Mouse (Mus musculus) gastrocnemius, adult 2 months (tissue): ENCODE data around the gene Etd. TPM values are rescaled to one million over a fixed set of nuclear protein-coding genes. Genes with fewer than 3 reads are reported as not detected.
"Not testable (repeated sequence)": the region's sequence is repeated elsewhere in the genome, so short reads cannot be mapped to it uniquely, and the experiment has no call there.

Experiments
- DNase-seq: peaks from one replicate; pipeline ENCODE4 v3.0.0; 2022
- H3K27ac ChIP-seq: fragments of 200-600 bp; 2 replicates; pipeline ENCODE4 v1.8.1; 2022; ENCODE audit warnings: mild to moderate bottlenecking
- H3K4me3 ChIP-seq: fragments of 200-600 bp; 2 replicates; pipeline ENCODE4 v1.8.1; 2022; ENCODE audit warnings: mild to moderate bottlenecking, moderate library complexity
- CTCF ChIP-seq: fragments of 200-600 bp; IDR thresholded peaks from 2 replicates; pipeline ENCODE4 v1.8.1; 2022; ENCODE audit warnings: antibody characterized with exemption, mild to moderate bottlenecking, moderate library complexity
- intact Hi-C: fragments of 180-260 bp; cut with DNase I; formaldehyde crosslinking; loops from one replicate; pipeline ENCODE4 v1.15.1; 2025
- long read RNA-seq, 2 experiments: library from polyadenylated mRNA; stranded (forward); transcript quantifications; one replicate each; pipeline ENCODE4 v2.0.0; 2021
- total RNA-seq, 2 experiments: library from RNA; stranded (reverse); gene quantifications; 2 replicates each; pipeline ENCODE4 v1.2.3; 2021

Gene Etd
- not detected for total RNA-seq
- long read RNA-seq, experiment 1, result 0 reads
- long read RNA-seq, experiment 2, result 0 reads

DNA sequence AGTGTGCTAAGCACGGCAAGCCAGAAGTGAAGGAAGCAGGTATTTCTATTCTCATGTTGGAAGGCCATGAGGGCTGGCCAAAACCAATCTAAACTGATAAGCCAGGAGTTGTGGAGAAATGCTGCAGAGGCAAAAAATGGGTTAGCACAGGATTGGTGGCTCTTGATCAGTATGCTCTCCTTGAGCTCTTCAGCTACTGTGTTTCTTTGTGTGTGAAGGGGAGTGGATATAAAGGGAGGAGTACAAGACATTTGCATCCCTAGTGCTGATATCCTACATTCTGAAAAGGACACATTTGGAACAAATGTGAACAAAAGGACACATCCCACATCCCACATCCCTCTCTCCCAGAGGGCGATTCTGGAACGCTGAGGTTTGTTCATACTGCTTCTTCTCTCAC lies at the start of gene Etd:
Etd (plus strand) TSS at position 301 of the 400 bp plus-strand sequence.
- Histone ChIP-seq H3K27ac (no peak within 1 kb of the TSS), H3K4me3 (no peak within 1 kb of the TSS)
- no peak for TF ChIP-seq CTCF
- DNase-seq, result no peak
- intact Hi-C loops, result no loop called here

DNA sequence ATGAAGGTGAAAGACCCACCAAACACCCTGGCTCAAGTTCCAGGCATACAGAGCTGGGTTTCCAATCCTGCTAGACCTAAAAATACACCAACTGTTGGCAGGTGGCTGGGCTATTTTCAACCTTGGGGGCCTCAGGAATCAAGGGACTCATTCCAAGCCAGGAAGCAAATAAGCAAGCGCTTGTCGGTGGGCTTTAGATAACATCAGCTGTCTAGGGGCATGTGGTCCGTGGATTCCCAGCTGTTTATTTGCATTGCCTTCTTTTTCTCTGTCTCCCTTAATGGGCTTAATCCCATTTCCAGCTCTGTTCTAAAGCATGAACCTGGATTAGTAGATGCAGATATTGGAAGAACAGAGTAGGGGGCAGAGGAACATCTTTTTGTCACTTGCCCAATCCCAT lies 48.4 kb upstream of the Etd start:
- intact Hi-C loops, result no loop called here
- H3K27ac ChIP-seq, result peak overlapping the region; percentile 81

DNA sequence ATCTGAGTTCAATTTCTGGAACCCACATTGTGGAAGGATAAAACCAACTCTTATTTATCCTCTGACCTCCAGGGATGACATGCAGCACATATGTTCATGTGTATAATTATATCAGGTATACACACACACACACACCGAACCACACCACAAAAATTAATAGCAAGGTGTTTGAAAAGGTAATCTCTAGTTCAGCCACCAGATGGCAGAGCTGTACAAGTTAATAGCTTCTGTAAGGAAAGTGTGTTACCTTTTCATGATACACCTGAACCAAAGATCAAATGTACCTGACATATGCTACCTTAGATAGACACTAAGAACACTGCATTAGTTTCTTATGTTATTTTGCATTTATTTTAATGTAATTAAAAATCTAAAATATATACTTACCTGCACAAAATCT lies 1.8 kb upstream of the Etd start:
- DNase-seq, result no peak
- intact Hi-C loops, result no loop called here

More for the DNA sequence above, 48.4 kb upstream of the Etd start:
- TF ChIP-seq CTCF, result no peak
- peak; percentile 48 for DNase-seq
- no peak overlapping the region for H3K4me3 ChIP-seq

DNA sequence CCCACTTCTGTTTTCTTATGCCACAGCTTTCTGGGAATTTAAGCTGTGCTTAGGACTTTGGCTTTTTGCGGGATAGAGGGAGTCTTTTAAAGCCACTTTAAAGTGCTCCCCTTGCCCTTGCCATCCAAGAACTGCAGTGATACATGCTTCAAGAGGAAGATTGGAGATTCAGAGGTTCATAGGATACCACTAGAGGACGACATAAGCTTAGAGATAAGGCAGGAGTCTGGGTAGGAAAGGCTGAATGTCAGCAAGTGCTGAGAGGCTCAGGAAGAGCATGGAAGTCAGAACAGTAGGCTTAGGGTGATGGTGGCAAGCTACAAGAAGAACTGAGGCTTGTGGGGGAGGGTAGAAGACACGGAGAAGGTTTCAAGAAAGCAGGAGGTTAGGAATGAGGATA lies 24.9 kb downstream of the Etd start:
- H3K27ac ChIP-seq, result no peak overlapping the region
- intact Hi-C loops, result no loop called here
- no peak for TF ChIP-seq CTCF
- no peak overlapping the region for H3K4me3 ChIP-seq
- no peak for DNase-seq

More for the DNA sequence above, 1.8 kb upstream of the Etd start:
- Histone ChIP-seq H3K27ac (no peak overlapping the region), H3K4me3 (no peak overlapping the region)
- peak; percentile 53 for TF ChIP-seq CTCF

GRCm38 (mm10) chrX:53464194-53464593 lies 29.5 kb downstream of the Etd start:
- H3K27ac ChIP-seq, DNase-seq, intact Hi-C loops, H3K4me3 ChIP-seq: not testable (repeated sequence)

Other genes starting within 250 kb of the Etd start
- not detected for gene Plac1, start 194.8 kb upstream of the Etd start, total RNA-seq
- gene Fam122b, start 165.1 kb upstream of the Etd start, total RNA-seq, result 1 to 10 TPM; 1.3 to 1.9 TPM
- not detected for gene Fam122c, start 161.5 kb upstream of the Etd start, total RNA-seq
- 10 to 100 TPM; 50.5 to 76.3 TPM for gene Mospd1, start 64.4 kb upstream of the Etd start, total RNA-seq
- gene Rtl8c, start 173.1 kb downstream of the Etd start, total RNA-seq, result 1 to 10 TPM; 3.7 to 9.0 TPM
- not detected for gene Gm14597, start 174.1 kb downstream of the Etd start, total RNA-seq
- 10 to 100 TPM; 55.5 to 73.8 TPM for gene Rtl8a, start 208.8 kb downstream of the Etd start, total RNA-seq
- gene Rtl8b, start 235.5 kb downstream of the Etd start, total RNA-seq, result 10 to 100 TPM; 45.0 to 50.7 TPM